Mouse (Mus musculus): ENCODE measurements around the gene Prmt3. TPM values are rescaled to one million over a fixed set of nuclear protein-coding genes. Genes with fewer than 3 reads are reported as not detected.

The Prmt3 gene
- total RNA-seq, 2 experiments from 2014 or later: 11.2 to 13.2 TPM

- no peak for DNase-seq (ENCODE audit: low spot score)
Measured at GRCm38 (mm10) chr7:49853342-49854181, 75.4 kb downstream of the Prmt3 start.

GRCm38 (mm10) chr7:49857347-49857746 lies 79.2 kb downstream of the Prmt3 start:
- DNase-seq (ENCODE audit: low spot score): no peak

- no peak for DNase-seq (ENCODE audit: low spot score)
Measured at GRCm38 (mm10) chr7:49858257-49858656, 80.1 kb downstream of the Prmt3 start.

- no peak for DNase-seq (ENCODE audit: low spot score)
Measured at GRCm38 (mm10) chr7:49859820-49860219, 81.7 kb downstream of the Prmt3 start.

GRCm38 (mm10) chr7:49861196-49861595 lies 83.0 kb downstream of the Prmt3 start:
- no peak for DNase-seq (ENCODE audit: low spot score)

GRCm38 (mm10) chr7:49863753-49864152 lies 85.6 kb downstream of the Prmt3 start:
- no peak for DNase-seq (ENCODE audit: low spot score)

GRCm38 (mm10) chr7:49869656-49870055 lies 91.5 kb downstream of the Prmt3 start:
- DNase-seq (ENCODE audit: low spot score): no peak

- no peak for DNase-seq (ENCODE audit: low spot score)
Measured at GRCm38 (mm10) chr7:49870276-49870675, 92.1 kb downstream of the Prmt3 start.

- DNase-seq (ENCODE audit: low spot score): no peak
Measured at GRCm38 (mm10) chr7:49877307-49877706, 99.2 kb downstream of the Prmt3 start.

- DNase-seq (ENCODE audit: low spot score): no peak
Measured at GRCm38 (mm10) chr7:49879051-49879450, 100.9 kb downstream of the Prmt3 start.

GRCm38 (mm10) chr7:49879998-49880707 lies 102.0 kb downstream of the Prmt3 start:
- DNase-seq (ENCODE audit: low spot score): no peak

- no peak for DNase-seq (ENCODE audit: low spot score)
Measured at GRCm38 (mm10) chr7:49882288-49882687, 104.1 kb downstream of the Prmt3 start.

- no peak for DNase-seq (ENCODE audit: low spot score)
Measured at GRCm38 (mm10) chr7:49882694-49883389, 104.7 kb downstream of the Prmt3 start.

- peak; percentile 1 for DNase-seq (ENCODE audit: low spot score)
Measured at GRCm38 (mm10) chr7:49887776-49888390, 109.7 kb downstream of the Prmt3 start.

- DNase-seq (ENCODE audit: low spot score): no peak
Measured at GRCm38 (mm10) chr7:49894786-49895185, 116.6 kb downstream of the Prmt3 start.

GRCm38 (mm10) chr7:49895296-49895695 lies 117.2 kb downstream of the Prmt3 start:
- DNase-seq (ENCODE audit: low spot score): no peak

- no peak for DNase-seq (ENCODE audit: low spot score)
Measured at GRCm38 (mm10) chr7:49902003-49902552, 123.9 kb downstream of the Prmt3 start.

- no peak for DNase-seq (ENCODE audit: low spot score)
Measured at GRCm38 (mm10) chr7:49907191-49908171, 129.3 kb downstream of the Prmt3 start.
